Mouse (Mus musculus) thymus, adult 2 months (tissue): ENCODE results near the gene Serpini1.

Experiments
- CTCF ChIP-seq: fragments of 200-500 bp; IDR thresholded peaks from 2 replicates; pipeline ENCODE4 v1.5.1; 2012; ENCODE audit warnings: mild to moderate bottlenecking, control low read depth, low read length, moderate library complexity, borderline replicate concordance; ENCODE audit not compliant: control insufficient read depth, poor library complexity, insufficient read depth; ENCODE audit errors: extremely low read depth
- POLR2A ChIP-seq: fragments of 200-500 bp; IDR thresholded peaks from 2 replicates; pipeline ENCODE4 v1.6.1; 2012; ENCODE audit warnings: mild to moderate bottlenecking, low read length, control low read depth, moderate library complexity; ENCODE audit not compliant: control insufficient read depth, poor library complexity, insufficient read depth; ENCODE audit errors: extremely low read depth

DNA sequence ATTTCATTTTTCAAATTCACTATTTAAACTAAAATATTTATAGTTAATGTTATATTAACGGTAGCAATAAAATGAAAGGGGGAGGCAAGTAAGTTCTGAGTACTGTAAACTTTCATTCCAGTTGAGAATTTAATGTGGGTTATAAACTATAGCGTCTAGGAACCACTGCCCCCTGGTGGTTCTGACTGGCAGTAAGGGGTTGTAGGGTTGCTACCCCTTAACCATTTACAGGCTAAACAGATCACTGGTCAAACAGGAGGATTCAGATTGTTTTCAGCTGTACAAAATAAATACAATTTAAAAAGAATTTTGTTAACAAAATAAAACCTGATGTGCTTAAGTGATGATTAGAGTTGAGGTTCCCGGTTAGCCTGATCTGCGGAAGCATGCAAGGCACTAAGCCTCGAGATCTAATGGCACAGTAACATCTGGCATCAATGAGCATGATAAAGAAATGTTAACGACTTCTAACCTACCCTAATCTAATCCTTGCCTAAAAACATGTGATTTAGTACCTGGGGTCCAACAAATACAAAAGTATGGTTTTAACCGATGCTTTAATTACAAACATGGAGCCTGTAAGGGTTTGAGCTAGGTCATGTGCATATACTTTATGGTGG lies 39.6 kb upstream of the Serpini1 start:
- TF ChIP-seq CTCF (no peak), POLR2A (no peak)
